Mouse (Mus musculus): ENCODE measurements around the gene Pfn3.

The Pfn3 gene

DNA sequence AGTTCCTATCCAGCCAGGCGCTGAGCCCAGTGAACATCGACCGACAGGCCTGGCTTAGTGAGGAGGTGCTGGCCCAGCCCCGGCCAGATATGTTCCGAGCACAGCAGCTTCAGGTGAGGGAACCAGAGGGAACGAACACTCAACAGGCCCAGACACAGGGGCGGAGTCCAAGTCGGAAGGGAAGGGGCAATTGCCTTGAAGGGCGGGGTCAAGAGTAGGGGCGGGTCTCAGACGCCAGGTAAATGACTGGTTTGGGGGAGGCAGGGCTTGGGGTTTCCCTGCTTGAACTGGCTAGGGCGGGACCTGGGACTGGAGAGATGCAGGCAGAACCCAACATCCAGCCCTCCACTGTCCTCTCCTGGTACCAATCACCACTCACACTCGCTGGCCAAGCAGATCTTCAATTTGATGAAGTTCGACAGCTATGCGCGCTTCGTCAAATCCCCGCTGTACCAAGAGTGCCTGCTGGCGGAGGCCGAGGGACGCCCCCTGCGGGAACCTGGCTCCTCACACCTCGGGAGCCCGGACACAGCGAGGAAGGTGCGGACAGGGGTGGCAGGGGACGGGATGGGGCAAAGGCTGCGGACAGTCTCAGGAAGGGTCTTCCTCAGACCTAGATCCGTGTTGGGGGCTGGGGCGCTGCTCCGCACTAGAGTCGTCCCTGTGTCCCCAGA lies 36.0 kb downstream of the Pfn3 start:
- TF ChIP-seq GATA4 (IDR thresholded peaks at IDR 0.05; ENCODE audit: insufficient replicate concordance, low read length), result no peak

DNA sequence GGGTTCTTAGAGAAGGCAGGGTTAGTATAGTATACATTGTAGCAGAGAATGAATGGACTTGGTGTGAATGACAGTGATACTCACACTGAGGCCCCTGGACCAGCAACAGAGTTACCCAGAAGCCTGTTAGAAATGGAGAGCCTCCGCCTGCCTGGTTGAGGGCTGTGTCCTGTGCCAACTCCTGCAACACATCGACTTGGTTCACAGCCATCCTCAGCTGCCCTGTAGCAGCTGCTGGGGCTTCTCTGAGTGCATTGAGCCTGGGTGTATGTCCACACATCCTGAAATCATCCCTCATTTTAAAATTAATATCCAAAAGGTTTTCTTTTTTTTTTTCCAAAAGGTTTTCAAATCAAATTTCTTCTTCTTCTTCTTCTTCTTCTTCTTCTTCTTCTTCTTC lies 39.2 kb downstream of the Pfn3 start:
- no peak for TF ChIP-seq GATA4 (IDR thresholded peaks at IDR 0.05; ENCODE audit: insufficient replicate concordance, low read length)

DNA sequence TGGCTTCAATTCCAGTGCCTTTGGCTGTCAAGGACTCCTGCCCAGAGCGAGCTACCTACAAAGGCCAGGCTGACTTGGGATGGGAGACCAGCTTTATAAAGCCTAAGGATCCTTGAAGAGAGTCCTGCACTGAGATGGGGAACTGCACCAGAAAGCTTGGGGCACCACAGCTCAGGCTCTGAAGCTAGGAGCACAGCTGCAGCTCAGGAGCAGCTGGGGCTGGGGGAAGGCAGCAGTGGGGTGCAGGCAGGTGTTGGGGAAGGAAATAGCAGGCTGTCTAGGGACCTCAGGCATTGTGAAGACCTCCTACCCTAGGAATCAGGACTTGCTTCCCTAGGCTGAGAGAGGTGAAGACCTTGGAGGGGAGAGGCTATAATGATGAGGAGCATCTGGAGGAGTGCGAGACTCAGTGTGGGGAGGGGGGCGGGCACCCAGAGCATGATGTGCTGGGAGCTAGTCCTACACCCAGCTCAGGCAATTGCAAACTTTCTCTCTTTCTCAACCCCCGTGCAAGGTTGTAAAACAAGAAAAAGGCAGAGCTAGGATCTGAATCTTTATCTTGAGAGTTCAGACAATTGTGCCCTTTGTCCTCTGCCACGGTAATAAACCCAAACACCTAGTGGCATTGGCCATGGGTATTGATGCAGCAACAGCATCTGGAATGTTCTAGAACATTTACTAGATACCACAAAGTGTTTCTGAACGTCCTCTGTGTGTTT lies 40.7 kb downstream of the Pfn3 start:
- TF ChIP-seq GATA4 (IDR thresholded peaks at IDR 0.05; ENCODE audit: insufficient replicate concordance, low read length), result no peak

DNA sequence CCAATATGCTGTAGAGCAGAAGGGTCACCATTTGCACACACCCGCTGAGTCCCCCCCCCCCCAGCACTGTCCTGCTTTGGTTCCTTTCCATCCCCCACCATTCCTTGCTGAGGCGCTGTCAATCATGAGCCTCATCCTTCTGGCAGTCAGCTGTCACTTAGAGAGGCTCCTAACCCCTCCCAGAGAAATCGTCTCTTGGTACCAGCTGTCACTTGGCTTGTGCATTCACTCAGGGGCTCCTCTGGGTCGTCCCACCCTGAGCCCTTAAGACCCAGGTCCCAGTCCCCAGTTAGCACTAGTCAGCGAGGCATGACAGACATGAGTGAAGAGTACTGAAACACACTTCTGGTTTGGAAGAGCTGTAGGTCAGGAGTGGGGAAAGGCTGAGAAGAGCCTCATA lies 43.3 kb downstream of the Pfn3 start:
- TF ChIP-seq GATA4 (IDR thresholded peaks at IDR 0.05; ENCODE audit: insufficient replicate concordance, low read length), result no peak

DNA sequence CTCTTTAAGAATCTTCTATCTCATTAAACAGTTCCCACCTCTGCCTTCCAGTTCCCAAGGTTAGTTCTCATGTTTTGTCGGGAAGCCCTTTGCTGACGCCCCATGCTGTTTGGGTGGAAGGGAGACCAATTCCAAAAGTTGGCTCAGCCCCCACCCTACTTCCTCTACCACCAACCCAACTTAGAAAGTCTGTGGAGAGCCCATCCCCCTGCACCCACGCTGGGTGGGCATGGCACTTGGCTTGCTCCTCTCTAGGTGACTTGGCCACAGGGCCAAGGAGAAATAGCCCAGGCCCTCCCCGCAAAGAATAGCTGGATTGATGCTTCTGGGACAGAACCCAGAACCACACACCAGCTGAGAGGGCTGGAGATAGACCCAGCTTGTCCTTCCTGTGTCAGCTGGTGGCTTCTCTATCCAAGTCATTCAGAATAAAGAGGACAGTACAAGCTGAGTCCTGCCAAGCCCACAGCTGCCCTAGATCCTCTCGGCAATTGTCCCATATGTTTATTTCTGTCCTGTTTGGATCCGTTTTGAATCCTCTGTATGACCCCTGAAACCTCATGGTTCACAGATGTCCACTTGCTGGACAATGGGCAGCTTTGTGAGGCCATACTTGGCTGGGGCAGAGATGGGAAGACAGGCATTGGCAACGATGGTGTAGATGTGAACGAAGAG lies 43.9 kb downstream of the Pfn3 start:
- TF ChIP-seq GATA4 (IDR thresholded peaks at IDR 0.05; ENCODE audit: insufficient replicate concordance, low read length), result no peak

DNA sequence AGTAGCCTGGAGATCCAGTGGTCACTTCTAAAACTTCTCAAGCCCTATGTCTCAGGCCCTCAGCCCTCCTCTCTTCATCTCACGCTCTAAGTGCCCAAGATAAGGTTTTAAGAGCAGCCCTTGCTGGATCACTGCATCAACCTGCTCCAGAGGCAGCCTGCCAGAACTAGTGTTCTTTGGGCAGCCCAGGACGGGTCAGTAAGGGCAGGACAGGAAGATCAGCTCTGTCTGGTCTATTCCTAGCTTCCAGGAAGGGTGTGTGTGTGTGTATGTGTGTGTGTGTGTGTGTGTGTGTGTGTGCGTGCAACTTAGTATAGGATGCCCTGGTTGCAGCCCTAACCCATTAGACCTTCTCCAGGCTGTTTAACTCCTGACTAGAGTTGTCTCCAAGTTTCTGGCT lies 44.8 kb downstream of the Pfn3 start:
- TF ChIP-seq GATA4 (IDR thresholded peaks at IDR 0.05; ENCODE audit: insufficient replicate concordance, low read length), result no peak

DNA sequence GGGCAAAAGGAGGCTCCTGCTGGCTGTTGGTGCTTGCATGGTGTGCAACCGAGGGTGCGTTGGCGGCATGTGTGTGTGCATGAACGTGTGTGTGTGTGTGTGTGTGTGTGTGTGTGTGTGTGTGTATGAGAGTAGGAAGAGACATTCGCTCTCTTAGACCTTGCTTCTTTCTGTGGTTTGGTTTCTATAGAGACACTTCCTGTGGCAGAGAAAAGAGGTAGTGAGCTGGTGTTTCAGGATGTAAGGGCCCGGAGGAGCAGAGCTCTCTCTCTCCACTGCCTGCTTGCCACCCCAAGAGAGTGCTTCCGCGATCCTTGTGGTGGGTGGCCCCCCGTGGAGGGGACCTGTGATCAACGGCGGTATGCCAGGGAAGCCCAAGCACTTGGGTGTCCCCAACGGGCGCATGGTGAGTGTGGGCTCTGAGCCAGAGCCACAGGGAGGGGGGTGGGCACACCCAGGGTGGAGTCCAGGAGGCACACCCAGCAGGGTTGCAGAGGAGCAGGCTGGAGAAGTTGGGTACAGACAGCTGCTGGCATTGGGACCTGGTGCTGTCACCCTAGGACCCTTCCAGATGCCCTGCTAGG lies 45.4 kb downstream of the Pfn3 start, which contains the start of gene Rgs14:
TSS of gene Rgs14 (plus strand) at position 202 of the 584 bp plus-strand sequence.
- TF ChIP-seq GATA4 (IDR thresholded peaks at IDR 0.05; ENCODE audit: insufficient replicate concordance, low read length), result no peak

DNA sequence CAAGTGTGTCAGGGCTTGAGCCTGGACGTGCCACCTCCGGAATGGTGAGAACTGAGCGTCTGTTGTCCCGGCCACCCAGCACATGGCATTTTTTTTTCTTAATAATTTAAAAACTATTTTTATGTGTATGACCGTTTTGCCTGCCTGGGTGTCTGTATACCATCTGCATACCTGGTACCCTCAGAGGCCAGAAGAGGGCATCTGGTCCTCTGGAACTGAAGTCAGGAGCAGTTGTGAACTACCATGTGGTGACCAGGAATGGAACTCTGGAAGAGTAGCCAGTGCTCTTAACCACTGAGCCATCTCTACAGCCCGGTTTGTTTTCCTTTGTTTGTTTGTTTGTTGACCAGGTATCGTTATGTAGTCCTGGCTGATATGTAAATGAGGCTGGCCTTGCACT lies 46.6 kb downstream of the Pfn3 start:
- no peak for TF ChIP-seq GATA4 (IDR thresholded peaks at IDR 0.05; ENCODE audit: insufficient replicate concordance, low read length)
